Mouse (Mus musculus): Measurements from ENCODE around the gene Gm30083. TPM values are rescaled to one million over a fixed set of nuclear protein-coding genes. Genes with fewer than 3 reads are reported as not detected.

The Gm30083 gene
- polyA plus RNA-seq, 1 experiment from 2014 or later, result not detected

- 91% methylated on average over 5 of the region's 5 CpGs for WGBS
- 0 out of 2 replicates have a peak, but pooled peaks cover 2% of the 10 kb centered on the region for H3K27me3 ChIP-seq (ENCODE audit: low read depth, poor library complexity, severe bottlenecking)
Measured at GRCm38 (mm10) chr14:33953761-33954160, 61.2 kb downstream of the Gm30083 start, which contains the start of gene Rbp3. TSS of gene Rbp3 (plus strand) at chr14:33954003.

GRCm38 (mm10) chr14:33952233-33952981 lies 62.6 kb downstream of the Gm30083 start:
- H3K27ac ChIP-seq, result no peak overlapping the region
- H3K36me3 ChIP-seq, result no peaks in the 10 kb centered on the region
- H3K27me3 ChIP-seq (ENCODE audit: low read depth, poor library complexity, severe bottlenecking), result no peaks in the 10 kb centered on the region
- H3K4me3 ChIP-seq, result no peak overlapping the region
- no peak for DNase-seq (ENCODE audit: low spot score)
- H3K4me1 ChIP-seq, result no peaks in the 10 kb centered on the region
- H3K9me3 ChIP-seq (replicated peaks), result no peaks in the 10 kb centered on the region
- 58% methylated on average over 6 of the region's 6 CpGs for WGBS

More at GRCm38 (mm10) chr14:33953761-33954160, 61.2 kb downstream of the Gm30083 start, which contains the start of gene Rbp3:
- no peaks in the 10 kb centered on the region for H3K9me3 ChIP-seq (replicated peaks)
- H3K4me1 ChIP-seq, result no peaks in the 10 kb centered on the region
- no peak within 1 kb of the TSS for H3K4me3 ChIP-seq
- no peaks in the 10 kb centered on the region for H3K36me3 ChIP-seq
- no peak within 1 kb of the TSS for H3K27ac ChIP-seq
- no peak for DNase-seq (ENCODE audit: low spot score)

DNA sequence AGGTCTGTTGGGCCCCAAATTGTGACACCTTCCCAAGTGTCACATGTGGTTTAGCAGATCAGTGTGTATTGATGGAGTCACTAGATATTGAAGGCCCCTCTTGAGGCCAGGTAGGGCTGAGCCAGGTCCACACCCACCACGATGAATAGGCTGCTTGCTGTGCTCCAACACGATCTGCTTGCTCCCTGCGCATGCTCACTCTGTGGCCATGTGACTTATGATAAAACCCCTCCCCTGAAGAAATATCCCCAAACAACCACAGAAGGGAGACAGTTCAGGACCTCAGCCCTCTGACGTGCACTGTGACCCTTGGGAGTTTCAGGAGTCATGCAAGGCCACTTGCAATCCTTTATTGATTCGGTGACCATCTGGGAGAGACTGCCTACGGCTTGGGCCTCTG lies 68.9 kb downstream of the Gm30083 start:
- Histone ChIP-seq H3K27ac (no peak overlapping the region), H3K36me3 (no peaks in the 10 kb centered on the region), H3K27me3 (ENCODE audit: low read depth, poor library complexity, severe bottlenecking) (0 out of 2 replicates have a peak, but pooled peaks cover 2% of the 10 kb centered on the region), H3K4me1 (no peaks in the 10 kb centered on the region), H3K4me3 (no peak overlapping the region), H3K9me3 (replicated peaks) (no peaks in the 10 kb centered on the region)
- DNase-seq (ENCODE audit: low spot score), result no peak
- WGBS, result 82% methylated on average over 6 of the region's 6 CpGs

DNA sequence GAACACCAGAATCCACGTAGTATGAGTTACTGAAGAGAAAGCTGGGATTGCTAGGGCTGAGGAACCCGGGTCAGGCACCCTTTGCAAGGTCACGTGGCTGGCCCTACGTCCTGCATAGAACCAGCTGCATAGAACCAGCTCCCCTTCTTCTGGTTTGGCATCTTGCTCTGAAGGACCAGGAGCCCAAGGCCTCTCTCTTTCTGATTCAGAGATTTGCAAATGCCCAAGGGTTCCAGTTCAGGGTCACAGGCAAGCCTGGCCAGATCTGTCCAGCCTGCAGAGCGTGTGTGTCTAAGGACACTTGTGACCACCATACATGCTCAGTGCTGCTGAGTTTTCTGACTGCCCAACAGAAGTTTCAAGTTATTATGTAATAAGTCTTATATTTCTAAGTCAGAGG lies 72.8 kb downstream of the Gm30083 start:
- WGBS, result 74% methylated on average over 5 of the region's 5 CpGs
- Histone ChIP-seq H3K9me3 (replicated peaks) (no peaks in the 10 kb centered on the region), H3K27me3 (ENCODE audit: low read depth, poor library complexity, severe bottlenecking) (0 out of 2 replicates have a peak, but pooled peaks cover 13% of the 10 kb centered on the region), H3K4me3 (no peak overlapping the region), H3K4me1 (peaks cover 5% of the 10 kb centered on the region; the same call in 1 of the 2 replicates), H3K36me3 (no peaks in the 10 kb centered on the region), H3K27ac (no peak overlapping the region)
- DNase-seq (ENCODE audit: low spot score), result no peak

DNA sequence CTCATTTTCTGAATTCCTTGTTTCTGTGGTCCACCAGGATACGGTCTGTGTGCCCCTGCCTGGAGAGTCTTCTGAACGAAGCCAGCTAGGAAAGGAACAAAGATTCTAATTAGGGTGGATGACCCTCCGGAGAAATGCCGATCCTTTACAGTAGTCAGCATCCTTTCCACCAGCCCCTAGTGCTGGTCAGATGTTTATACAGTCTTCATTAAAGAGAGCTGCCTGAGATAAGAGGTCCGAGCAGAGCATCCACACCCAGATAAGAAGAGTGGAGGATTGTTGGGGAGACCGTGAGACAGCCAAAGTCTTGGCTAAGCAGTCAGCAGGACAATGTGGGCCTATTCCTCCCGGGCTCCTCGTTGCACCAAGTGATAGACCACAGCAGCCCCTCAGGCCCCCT lies 74.2 kb downstream of the Gm30083 start, which contains the start of gene Gdf2:
Gene Gdf2, plus strand, starts transcription at position 301 of the 400 bp plus-strand sequence.
- DNase-seq (ENCODE audit: low spot score), result no peak
- WGBS, result 77% methylated on average over 8 of the region's 8 CpGs
- no peak within 1 kb of the TSS for H3K27ac ChIP-seq
- no peak within 1 kb of the TSS for H3K4me3 ChIP-seq
- H3K9me3 ChIP-seq (replicated peaks), result no peaks in the 10 kb centered on the region
- H3K4me1 ChIP-seq, result peaks cover 5% of the 10 kb centered on the region; the same call in 1 of the 2 replicates
- no peaks in the 10 kb centered on the region for H3K36me3 ChIP-seq
- peaks cover 23% of the 10 kb centered on the region for H3K27me3 ChIP-seq (ENCODE audit: low read depth, poor library complexity, severe bottlenecking)

DNA sequence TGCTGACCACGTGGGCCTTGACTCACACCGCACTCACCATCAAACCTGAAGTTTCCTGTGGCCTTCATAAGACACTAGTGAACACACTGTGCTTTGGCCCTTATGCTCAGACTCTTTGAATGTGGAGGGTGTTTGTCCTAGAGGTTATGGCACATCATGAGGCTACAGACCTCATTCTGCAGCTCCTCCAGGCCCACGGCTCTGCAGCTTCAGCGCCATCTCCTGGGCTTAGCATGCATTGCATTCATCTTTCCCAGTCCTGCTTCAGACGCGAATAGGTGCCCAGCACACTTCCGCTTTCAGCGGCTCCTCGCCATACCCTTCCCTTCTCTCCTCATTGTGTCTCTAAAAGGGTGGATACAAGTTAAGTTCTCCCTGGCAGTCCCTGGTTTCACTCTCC lies 75.9 kb downstream of the Gm30083 start:
- peak; percentile 87 for DNase-seq (ENCODE audit: low spot score)
- WGBS, result 27% methylated on average over 9 of the region's 9 CpGs
- H3K9me3 ChIP-seq (replicated peaks), result no peaks in the 10 kb centered on the region
- no peaks in the 10 kb centered on the region for H3K36me3 ChIP-seq
- peaks cover 27% of the 10 kb centered on the region for H3K27me3 ChIP-seq (ENCODE audit: low read depth, poor library complexity, severe bottlenecking)
- H3K27ac ChIP-seq, result 0 out of 2 replicates have a peak overlapping the region, but pooled peaks have one; percentile 14
- peak overlapping the region; percentile 33; the same call in 1 of the 2 replicates for H3K4me3 ChIP-seq
- peaks cover 5% of the 10 kb centered on the region; the same call in 1 of the 2 replicates for H3K4me1 ChIP-seq

Other genes with a start within 250 kb of the Gm30083 start
- gene Gdf10, start 91.6 kb downstream of the Gm30083 start, polyA plus RNA-seq (2016; fragmentation: Nextera tagmentation; extraction: Ambion mirVana), result 1.1 and 2.8 TPM in 2 replicates
- gene Gdf2, start 74.1 kb downstream of the Gm30083 start, polyA plus RNA-seq (2016; fragmentation: Nextera tagmentation; extraction: Ambion mirVana), result 0.09 TPM in 1 of 2 replicates, not detected in the other
- gene Rbp3, start 61.2 kb downstream of the Gm30083 start, polyA plus RNA-seq (2016; fragmentation: Nextera tagmentation; extraction: Ambion mirVana), result not detected in 2 replicates
- 0.04 and 0.08 TPM in 2 replicates for gene Zfp488, start 36.4 kb downstream of the Gm30083 start, polyA plus RNA-seq (2016; fragmentation: Nextera tagmentation; extraction: Ambion mirVana)
- not detected in 2 replicates for gene Gm5460, start 1.6 kb upstream of the Gm30083 start, polyA plus RNA-seq (2016; fragmentation: Nextera tagmentation; extraction: Ambion mirVana)
- gene Antxrl, start 37.5 kb upstream of the Gm30083 start, polyA plus RNA-seq (2016; fragmentation: Nextera tagmentation; extraction: Ambion mirVana), result not detected in 2 replicates
- 0.65 and 0.70 TPM in 2 replicates for gene Anxa8, start 70.8 kb upstream of the Gm30083 start, polyA plus RNA-seq (2016; fragmentation: Nextera tagmentation; extraction: Ambion mirVana)
- gene A630023A22Rik, start 87.6 kb upstream of the Gm30083 start, polyA plus RNA-seq (2016; fragmentation: Nextera tagmentation; extraction: Ambion mirVana), result not detected in 2 replicates
- gene Npy4r, start 137.3 kb upstream of the Gm30083 start, polyA plus RNA-seq (2016; fragmentation: Nextera tagmentation; extraction: Ambion mirVana), result not detected in 2 replicates
- gene Gprin2, start 186.5 kb upstream of the Gm30083 start, polyA plus RNA-seq (2016; fragmentation: Nextera tagmentation; extraction: Ambion mirVana), result 0.43 TPM in 2 replicates
- 0.05 TPM in 1 of 2 replicates, not detected in the other for gene Syt15, start 204.4 kb upstream of the Gm30083 start, polyA plus RNA-seq (2016; fragmentation: Nextera tagmentation; extraction: Ambion mirVana)

Measured in limb, embryonic 10.5 days (tissue).